ENCODE assay signal across 10 mouse cellular contexts in the genomic region with DNA sequence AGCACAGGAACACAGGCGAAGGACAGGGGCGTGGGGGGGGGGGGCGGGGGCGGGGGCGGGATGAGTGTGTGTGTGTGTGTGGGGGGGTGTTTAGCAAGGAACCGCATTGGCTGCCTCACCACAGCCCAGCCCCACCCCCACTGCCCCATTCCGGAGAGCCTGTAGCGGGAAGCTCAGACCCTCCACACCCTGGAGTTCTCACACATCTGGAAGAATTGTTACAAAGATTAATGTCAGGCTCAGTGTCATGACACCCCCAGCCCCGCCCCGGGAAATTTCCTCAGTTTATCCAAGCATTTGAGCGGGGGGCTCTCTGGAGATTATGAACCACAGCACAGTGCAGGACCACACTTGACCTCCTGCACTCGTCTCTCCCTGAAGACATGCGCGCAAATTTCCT.
DNase-seq lines count a peak whose midpoint lies in the region; ATAC-seq lines count a peak whose summit lies in the region.
"Had no signal": no experiment of that assay in that cellular context is flagged by ENCODE, and none has a peak within 500 bp of the region (broad histone marks: within the 10 kb centered on the region; RNA-seq: fewer than 3 reads in every experiment).

No protein-coding gene starts in this region.

- H3K4me1 ChIP-seq in heart, embryonic 11.5 days (ENCODE audit: control insufficient read depth, insufficient read depth, low read length): no peaks in the 10 kb centered on the region; the same call in 1 of the 2 replicates
- peaks cover 19% of the 10 kb centered on the region for H3K4me1 ChIP-seq in embryonic facial prominence, embryonic 15.5 days
- H3K4me1 ChIP-seq in midbrain, embryonic 11.5 days (ENCODE audit: control insufficient read depth, insufficient read depth, low read length): peaks cover 4% of the 10 kb centered on the region

- no peaks in the 10 kb centered on the region for H3K36me3 ChIP-seq in heart, embryonic 11.5 days (ENCODE audit: control insufficient read depth, insufficient read depth, low read length)
- H3K36me3 ChIP-seq in embryonic facial prominence, embryonic 15.5 days: no peaks in the 10 kb centered on the region
- H3K36me3 ChIP-seq in midbrain, embryonic 11.5 days (ENCODE audit: control insufficient read depth, insufficient read depth, low read length): no peaks in the 10 kb centered on the region

- peak overlapping the region; percentile 47 for H3K4me2 ChIP-seq in heart, embryonic 11.5 days
- H3K4me2 ChIP-seq in embryonic facial prominence, embryonic 15.5 days (replicated peaks): peak overlapping the region; percentile 21; the same call in 1 of the 2 replicates
- H3K4me2 ChIP-seq in midbrain, embryonic 11.5 days: peak overlapping the region; percentile 24; the same call in 1 of the 2 replicates

- no peak overlapping the region for H3K4me3 ChIP-seq in heart, embryonic 11.5 days (ENCODE audit: low read depth, low read length)
- H3K4me3 ChIP-seq in embryonic facial prominence, embryonic 15.5 days (replicated peaks): no peak overlapping the region
- no peak overlapping the region for H3K4me3 ChIP-seq in midbrain, embryonic 11.5 days (ENCODE audit: low read depth, low read length)

- peaks cover 3% of the 10 kb centered on the region for H3K9me3 ChIP-seq in heart, embryonic 11.5 days (replicated peaks; ENCODE audit: control insufficient read depth, low read length)
- H3K9me3 ChIP-seq in embryonic facial prominence, embryonic 15.5 days (replicated peaks): no peaks in the 10 kb centered on the region
- H3K9me3 ChIP-seq in midbrain, embryonic 11.5 days (ENCODE audit: control insufficient read depth, low read length): no peaks in the 10 kb centered on the region

- H3K9ac ChIP-seq in heart, embryonic 11.5 days (ENCODE audit: low read depth, low read length): no peak overlapping the region
- no peak overlapping the region for H3K9ac ChIP-seq in embryonic facial prominence, embryonic 15.5 days
- H3K9ac ChIP-seq in midbrain, embryonic 11.5 days (ENCODE audit: low read length): no peak overlapping the region

- WGBS in heart, embryonic 11.5 days (ENCODE audit: insufficient replicate concordance): 13% methylated on average over 14 of the region's 14 CpGs
- WGBS in embryonic facial prominence, embryonic 15.5 days: 10% methylated on average over 14 of the region's 14 CpGs
- WGBS in midbrain, embryonic 11.5 days: 15% methylated on average over 13 of the region's 14 CpGs

- no peak for ATAC-seq in heart, embryonic 11.5 days (replicated peaks; ENCODE audit: insufficient number of reproducible peaks, low FRiP score, low TSS enrichment)
- ATAC-seq in embryonic facial prominence, embryonic 15.5 days (ENCODE audit: insufficient number of reproducible peaks, low FRiP score, low TSS enrichment, low read depth): peak; percentile 43; the same call in 1 of the 2 replicates
- ATAC-seq in midbrain, embryonic 11.5 days (ENCODE audit: low FRiP score): peak; percentile 52; the same call in 1 of the 2 replicates
- ATAC-seq in megakaryocyte, adult 5-6 weeks (ENCODE audit: poor library complexity, severe bottlenecking): no peak

- no peak for DNase-seq in heart, postnatal 36 days
- DNase-seq in R1 (ENCODE audit: low read depth, low spot score) (peak; percentile 19), MN1 (ENCODE audit: low spot score) (no peak)
- DNase-seq in midbrain, embryonic 11.5 days (ENCODE audit: low spot score, missing footprints): peak; percentile 87
- DNase-seq in right cerebral cortex, postnatal 10 days (ENCODE audit: low spot score in 2 of 2): no peak
- DNase-seq: lung, postnatal 14 days; thymus, adult 2 months had no signal

- intact Hi-C loops in heart, postnatal 36 days (cut with DNase I): no loop called here

- H3K27ac ChIP-seq in heart, embryonic 11.5 days (ENCODE audit: low read depth, low read length): no peak overlapping the region
- no peak overlapping the region for H3K27ac ChIP-seq in embryonic facial prominence, embryonic 15.5 days (replicated peaks)
- H3K27ac ChIP-seq in midbrain, embryonic 11.5 days (ENCODE audit: low read depth, low read length): no peak overlapping the region

- peaks cover 5% of the 10 kb centered on the region; the same call in 1 of the 2 replicates for H3K27me3 ChIP-seq in heart, embryonic 11.5 days (ENCODE audit: control insufficient read depth, insufficient read depth, low read length)
- H3K27me3 ChIP-seq in embryonic facial prominence, embryonic 15.5 days: peaks cover 5% of the 10 kb centered on the region; the same call in 1 of the 2 replicates
- H3K27me3 ChIP-seq in midbrain, embryonic 11.5 days (ENCODE audit: control insufficient read depth, insufficient read depth, low read length): peaks cover under 1% of the 10 kb centered on the region; the same call in 1 of the 2 replicates

Comparison
In these comparisons a context has a peak if more than half of its experiments do, and no peak if none do; other contexts are left out.
1. ATAC-seq: peak in embryonic facial prominence, embryonic 15.5 days (single experiment) and midbrain, embryonic 11.5 days (single experiment); none in heart, embryonic 11.5 days (single experiment) and megakaryocyte, adult 5-6 weeks (single experiment).
2. DNase-seq: peak in R1 (single experiment) and midbrain, embryonic 11.5 days (single experiment); none in heart, postnatal 36 days (0 of 2), MN1 (single experiment) and right cerebral cortex, postnatal 10 days (0 of 2).
3. Peak in every context shown above with its lines, with median percentiles within 50 percentile points of each other: H3K4me2 ChIP-seq.